Mouse (Mus musculus): ENCODE data around the gene Sik3.

- TF ChIP-seq POLR2A (IDR thresholded peaks at IDR 0.05; ENCODE audit: insufficient read length, low read depth) (no peak), MAX (IDR thresholded peaks at IDR 0.05; ENCODE audit: low read depth) (no peak), TCF12 (IDR thresholded peaks at IDR 0.05; ENCODE audit: insufficient read depth, poor library complexity, severe bottlenecking) (no peak), USF1 (IDR thresholded peaks at IDR 0.05; ENCODE audit: low read depth) (no peak), E2F4 (IDR thresholded peaks at IDR 0.05; ENCODE audit: insufficient read depth) (no peak), MYOD1 (IDR thresholded peaks at IDR 0.05; ENCODE audit: control insufficient read depth in 1 of 3, insufficient read length in 2 of 3, low read depth in 2 of 3) (no peak), SRF (IDR thresholded peaks at IDR 0.05; ENCODE audit: control insufficient read depth, insufficient read length, low read depth) (no peak), CEBPB (IDR thresholded peaks at IDR 0.05; ENCODE audit: insufficient read depth, poor library complexity, severe bottlenecking) (no peak), MYOG (IDR thresholded peaks at IDR 0.05; ENCODE audit: control insufficient read depth in 1 of 3, insufficient read depth in 1 of 3, insufficient read length in 2 of 3, low read depth in 2 of 3) (no peak), POLR2AphosphoS2 (IDR thresholded peaks at IDR 0.05; ENCODE audit: insufficient read length, low read depth) (no peak), TCF3 (IDR thresholded peaks at IDR 0.05; ENCODE audit: insufficient read length, low read depth) (no peak), REST (IDR thresholded peaks at IDR 0.05; ENCODE audit: insufficient read depth, insufficient read length) (no peak)
These were observed 3.5 kb upstream of the Sik3 start for GRCm38 (mm10) chr9:46008931-46009668.
